Mouse (Mus musculus) hindbrain, embryonic 11.5 days (tissue): ENCODE data around the gene Tmem74b. TPM values are rescaled to one million over a fixed set of nuclear protein-coding genes. Genes with fewer than 3 reads are reported as not detected.

Source experiments
- ATAC-seq: fragments of 200-750 bp; cut with Nextera tagmentation; 2 replicates; pipeline ENCODE4 v1.8.0; 2017; ENCODE audit warnings: mild to moderate bottlenecking, moderate TSS enrichment, moderate library complexity; ENCODE audit not compliant: low FRiP score
- DNase-seq: peaks from one replicate; pipeline ENCODE4 v3.0.0-alpha.2; 2015; ENCODE audit warnings: low spot score
- H3K27ac ChIP-seq: fragments of 300-500 bp; sonication (generic); 2 replicates; pipeline ENCODE4 v1.5.1; 2014; ENCODE audit warnings: mild to moderate bottlenecking, low read depth, low read length
- H3K27me3 ChIP-seq: fragments of 300-500 bp; sonication (generic); 2 replicates; pipeline ENCODE4 v1.6.1; 2014; ENCODE audit warnings: mild to moderate bottlenecking, low read length, moderate library complexity, mixed read lengths; ENCODE audit not compliant: control insufficient read depth, insufficient read depth
- H3K36me3 ChIP-seq: fragments of 300-500 bp; sonication (generic); 2 replicates; pipeline ENCODE4 v1.6.1; 2014; ENCODE audit warnings: mild to moderate bottlenecking, low read length, moderate library complexity, mixed read lengths; ENCODE audit not compliant: control insufficient read depth, insufficient read depth
- H3K4me1 ChIP-seq: fragments of 300-500 bp; sonication (generic); replicated peaks from 2 replicates; pipeline ENCODE4 v1.6.1; 2014; ENCODE audit warnings: low read length, mixed read lengths; ENCODE audit not compliant: control insufficient read depth, insufficient read depth
- H3K4me2 ChIP-seq: fragments of 300-500 bp; sonication (generic); replicated peaks from 2 replicates; pipeline ENCODE4 v1.6.1; 2014; ENCODE audit warnings: mild to moderate bottlenecking, low read depth, low read length
- H3K4me3 ChIP-seq: fragments of 300-500 bp; sonication (generic); 2 replicates; pipeline ENCODE4 v1.5.1; 2014; ENCODE audit warnings: low read depth, low read length
- H3K9ac ChIP-seq: fragments of 300-500 bp; sonication (generic); 2 replicates; pipeline ENCODE4 v1.6.1; 2014; ENCODE audit warnings: low read depth, low read length
- H3K9me3 ChIP-seq: fragments of 300-500 bp; sonication (generic); 2 replicates; pipeline ENCODE4 v1.6.1; 2016; ENCODE audit warnings: low read length; ENCODE audit not compliant: control insufficient read depth
- WGBS: fragments of 180-500 bp; shearing (Covaris S2); extraction: QIAGEN DNeasy Blood & Tissue Kit; methylation state at CpG from one replicate; pipeline ENCODE4 v1.1.7; 2014; 5-methylcytosine and 5-hydroxymethylcytosine counted together
- polyA plus RNA-seq: library from polyadenylated mRNA; unstranded; fragments of >200 nt; fragmentation: Nextera tagmentation; extraction: Ambion mirVana; gene quantifications from 2 replicates; pipeline ENCODE4 v1.2.1, GENCODE M21; 2014

The Tmem74b gene
- polyA plus RNA-seq, 1 experiment from 2014 or later, result 4.3 TPM

DNA sequence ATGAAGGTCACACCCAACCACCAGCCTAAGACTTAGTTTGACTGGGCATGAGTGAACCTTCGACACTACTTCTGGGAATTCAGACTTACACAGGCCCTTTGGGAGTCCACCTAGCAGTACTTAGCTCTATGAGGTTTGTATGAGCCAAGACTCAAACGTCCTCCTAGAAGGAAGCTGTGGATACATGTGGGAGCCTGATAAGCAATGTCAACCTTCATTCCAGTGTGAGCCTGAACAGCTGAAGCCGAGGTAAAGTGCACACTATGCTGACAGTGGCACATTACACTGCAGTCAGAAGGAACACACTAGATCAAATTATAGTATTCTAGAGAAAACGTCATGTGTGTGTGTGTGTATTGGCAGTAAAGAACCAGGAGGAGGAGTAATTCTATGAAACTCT lies 36.7 kb downstream of the Tmem74b start:
- DNase-seq (no peak), ATAC-seq (no peak)
- Histone ChIP-seq H3K9ac (no peak overlapping the region), H3K36me3 (0 out of 2 replicates have a peak, but pooled peaks cover 5% of the 10 kb centered on the region), H3K9me3 (no peaks in the 10 kb centered on the region), H3K4me2 (no peak overlapping the region), H3K4me1 (no peaks in the 10 kb centered on the region; the same call in 1 of the 2 replicates), H3K27ac (no peak overlapping the region), H3K27me3 (no peaks in the 10 kb centered on the region), H3K4me3 (no peak overlapping the region)
- 88% methylated on average over 4 of the region's 4 CpGs for WGBS

DNA sequence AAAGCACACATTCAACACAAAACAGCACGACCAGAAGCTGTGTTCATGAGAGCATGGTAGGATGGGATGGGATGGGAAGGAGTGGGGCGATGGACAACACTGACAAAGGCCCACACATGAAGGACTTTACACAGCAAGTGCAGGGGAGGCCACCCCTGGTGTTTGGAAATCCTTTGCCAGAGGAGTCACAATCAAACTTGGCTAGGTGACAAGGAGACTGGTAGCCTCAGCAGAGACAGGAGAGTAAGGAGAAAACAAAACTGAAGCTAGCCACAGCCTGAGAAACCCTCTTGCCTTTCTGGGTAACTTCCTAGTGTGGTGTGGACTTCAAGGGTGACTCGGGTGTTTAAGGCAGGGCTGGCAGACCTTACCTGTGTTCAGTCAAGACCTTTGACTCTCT lies 37.3 kb downstream of the Tmem74b start:
- 91% methylated on average over 3 of the region's 3 CpGs for WGBS
- no peak overlapping the region for H3K27ac ChIP-seq
- H3K9ac ChIP-seq, result no peak overlapping the region
- no peak overlapping the region for H3K4me3 ChIP-seq
- no peaks in the 10 kb centered on the region; the same call in 1 of the 2 replicates for H3K4me1 ChIP-seq
- H3K9me3 ChIP-seq, result no peaks in the 10 kb centered on the region
- ATAC-seq (no peak), DNase-seq (no peak)
- no peak overlapping the region for H3K4me2 ChIP-seq
- H3K27me3 ChIP-seq, result no peaks in the 10 kb centered on the region
- H3K36me3 ChIP-seq, result 0 out of 2 replicates have a peak, but pooled peaks cover 2% of the 10 kb centered on the region

DNA sequence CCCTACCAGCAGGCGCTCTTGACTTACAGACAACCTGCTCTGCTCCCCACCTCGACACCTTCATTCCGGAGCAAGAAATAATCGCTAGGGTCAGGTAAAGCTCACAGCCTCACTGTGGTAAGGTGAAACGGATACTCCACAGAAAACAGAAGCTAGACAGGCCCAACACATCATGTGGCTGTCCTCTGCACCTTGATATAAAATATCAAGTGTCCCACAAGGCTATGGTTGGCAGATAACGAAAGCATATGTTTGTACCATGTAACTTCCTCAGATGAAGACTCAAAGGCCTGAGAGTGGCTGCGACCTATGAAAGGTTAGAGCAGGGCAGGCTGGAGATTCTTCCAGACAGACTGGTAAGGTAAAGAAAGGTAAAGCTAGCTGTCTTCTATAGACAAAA lies 37.7 kb downstream of the Tmem74b start:
- no peak overlapping the region for H3K4me2 ChIP-seq
- 91% methylated on average over 7 of the region's 7 CpGs for WGBS

DNA sequence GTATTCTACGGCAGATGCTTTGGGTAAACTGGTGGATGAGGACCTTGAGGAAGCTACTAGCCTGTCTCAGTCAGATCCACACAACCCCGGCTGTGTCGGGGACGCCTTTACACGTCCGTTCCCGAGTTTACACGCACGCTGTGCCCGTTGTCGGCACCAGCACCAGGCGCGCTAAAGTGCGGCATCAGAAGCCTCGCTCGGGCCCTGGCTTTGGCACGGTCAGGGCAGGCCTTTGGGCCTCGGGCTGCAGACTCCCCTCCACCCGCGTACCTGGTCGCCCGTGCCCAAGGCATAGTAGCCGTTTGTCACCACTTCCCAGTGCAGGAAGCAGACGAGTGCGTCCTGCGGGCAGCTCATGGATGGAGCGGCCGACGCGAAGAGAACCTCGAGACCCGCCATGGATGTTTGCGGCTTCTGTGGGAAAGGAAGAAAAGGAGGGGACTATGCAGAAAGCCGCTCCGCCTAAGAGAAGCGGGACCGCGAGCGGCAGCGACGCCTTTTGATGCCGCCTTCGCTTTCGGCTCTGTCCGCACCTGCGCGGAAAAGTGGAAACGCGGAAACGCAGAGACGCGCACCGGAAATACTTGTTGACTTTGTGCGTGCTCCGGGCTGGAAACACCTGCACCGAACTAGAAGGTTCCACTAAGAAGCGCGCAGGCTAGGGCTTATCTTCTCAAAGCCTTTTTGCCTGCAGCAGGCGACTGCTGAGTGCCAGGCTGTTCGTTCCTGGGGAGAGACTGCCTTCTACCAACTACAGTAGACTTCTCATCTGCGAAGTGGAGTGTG lies 39.1 kb downstream of the Tmem74b start:
- Histone ChIP-seq H3K9ac (peak overlapping the region; percentile 75), H3K27me3 (no peaks in the 10 kb centered on the region), H3K4me2 (peak overlapping the region; percentile 79), H3K9me3 (no peaks in the 10 kb centered on the region), H3K36me3 (no peaks in the 10 kb centered on the region), H3K4me3 (peak overlapping the region; percentile 92), H3K4me1 (no peaks in the 10 kb centered on the region; the same call in 1 of the 2 replicates), H3K27ac (peak overlapping the region; percentile 43)
- WGBS, result under 1% methylated on average over 61 of the region's 61 CpGs
- DNase-seq, result peak; percentile 90
- peak; percentile 89 for ATAC-seq

More for the DNA sequence above, 37.7 kb downstream of the Tmem74b start:
- no peak overlapping the region for H3K4me3 ChIP-seq
- no peak overlapping the region for H3K27ac ChIP-seq
- H3K9ac ChIP-seq, result no peak overlapping the region
- no peaks in the 10 kb centered on the region; the same call in 1 of the 2 replicates for H3K4me1 ChIP-seq
- H3K27me3 ChIP-seq, result no peaks in the 10 kb centered on the region
- H3K36me3 ChIP-seq, result no peaks in the 10 kb centered on the region
- no peaks in the 10 kb centered on the region for H3K9me3 ChIP-seq
- ATAC-seq (no peak), DNase-seq (no peak)

DNA sequence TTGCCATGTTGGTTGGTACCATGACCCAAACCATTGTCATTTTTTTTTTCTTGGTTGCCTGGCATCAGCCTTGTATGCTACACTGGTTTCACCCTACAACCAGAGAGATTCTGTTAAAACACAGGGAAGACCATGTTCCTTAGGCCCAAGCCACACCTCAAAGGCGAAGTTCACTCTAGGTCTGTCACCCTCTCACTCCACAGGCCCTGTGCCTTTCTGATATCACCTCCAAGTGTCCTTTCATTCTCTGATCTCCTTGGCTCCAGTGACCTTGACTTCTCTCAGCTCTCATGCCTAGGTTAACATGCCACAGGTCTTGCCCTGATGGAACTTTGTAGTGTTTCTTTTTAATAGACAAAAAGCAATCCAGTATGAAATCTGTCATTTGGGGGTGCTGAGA lies 40.3 kb downstream of the Tmem74b start:
- no peaks in the 10 kb centered on the region for H3K36me3 ChIP-seq
- H3K27ac ChIP-seq, result no peak overlapping the region
- ATAC-seq (no peak), DNase-seq (no peak)
- H3K9ac ChIP-seq, result no peak overlapping the region
- no peaks in the 10 kb centered on the region; the same call in 1 of the 2 replicates for H3K4me1 ChIP-seq
- H3K4me3 ChIP-seq, result no peak overlapping the region
- H3K9me3 ChIP-seq, result no peaks in the 10 kb centered on the region
- H3K27me3 ChIP-seq, result no peaks in the 10 kb centered on the region
- WGBS, result 95% methylated on average over 1 of the region's 1 CpGs
- no peak overlapping the region for H3K4me2 ChIP-seq

DNA sequence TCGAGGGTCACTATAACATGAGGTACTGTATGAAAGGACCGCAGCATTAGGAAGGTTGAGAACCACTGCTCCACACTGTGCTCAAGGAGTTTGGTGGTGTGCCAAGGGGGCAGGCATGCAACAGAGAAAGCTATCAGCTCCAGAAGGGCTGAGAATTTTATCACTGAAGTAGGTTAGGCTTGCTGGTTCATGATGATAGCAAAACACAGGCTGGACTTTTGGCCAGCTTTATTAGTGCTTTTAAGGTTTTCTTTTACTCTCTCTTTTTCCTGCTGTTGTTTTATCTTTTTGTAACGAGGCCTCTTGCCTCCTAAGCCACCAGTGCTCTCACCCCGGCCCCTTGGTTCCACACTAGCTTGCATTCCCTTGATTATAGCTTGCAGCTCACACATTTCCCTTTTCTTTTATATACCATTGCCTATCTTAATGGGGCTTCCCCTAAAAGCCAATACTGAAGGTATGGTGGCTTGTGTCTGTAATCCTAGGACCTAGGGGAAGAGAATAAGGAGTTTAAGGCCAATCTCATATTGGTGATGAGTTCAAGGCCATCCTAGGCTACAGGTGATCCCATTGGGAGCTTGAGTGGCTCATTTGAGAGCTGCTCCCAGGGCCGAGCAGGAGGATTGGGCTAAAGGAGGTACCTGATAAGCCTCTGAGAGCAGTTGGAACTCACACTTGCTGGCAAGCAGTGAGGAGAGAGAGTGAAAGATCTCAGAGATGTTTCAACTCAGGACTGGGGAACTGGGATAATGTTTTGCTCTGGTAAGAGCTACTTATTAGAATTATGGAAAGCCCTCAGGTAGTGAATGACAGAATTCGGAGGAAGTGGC lies 41.3 kb downstream of the Tmem74b start:
- no peak overlapping the region for H3K9ac ChIP-seq
- H3K4me3 ChIP-seq, result no peak overlapping the region
- H3K4me2 ChIP-seq, result no peak overlapping the region
- no peak for ATAC-seq
- no peak for DNase-seq
- no peaks in the 10 kb centered on the region for H3K36me3 ChIP-seq
- H3K27ac ChIP-seq, result no peak overlapping the region
- WGBS, result 69% methylated on average over 6 of the region's 6 CpGs
- no peaks in the 10 kb centered on the region for H3K9me3 ChIP-seq
- H3K4me1 ChIP-seq, result no peaks in the 10 kb centered on the region; the same call in 1 of the 2 replicates
- H3K27me3 ChIP-seq, result 0 out of 2 replicates have a peak, but pooled peaks cover 2% of the 10 kb centered on the region

DNA sequence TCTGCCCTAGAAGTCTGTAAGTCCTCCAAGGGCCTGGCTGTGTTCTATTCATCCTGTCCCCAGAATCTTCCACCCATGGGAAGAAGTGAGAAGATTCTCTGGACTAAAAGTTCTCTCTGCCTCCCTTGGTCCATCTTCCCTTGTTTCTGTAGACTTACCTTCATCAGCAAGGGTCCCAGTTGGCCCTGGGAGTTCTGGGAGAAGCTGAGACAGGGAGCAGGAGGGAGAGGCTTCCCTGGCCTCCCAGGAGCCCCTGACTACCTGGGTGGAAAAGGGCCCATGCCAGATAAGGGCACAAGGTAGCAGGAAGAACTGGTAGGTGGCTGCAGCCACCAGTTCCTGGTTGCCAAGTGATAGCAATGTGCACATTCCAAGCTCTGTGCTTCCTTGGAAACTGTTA lies 42.0 kb downstream of the Tmem74b start, which contains the start of gene Psmf1:
Gene Psmf1 (minus strand): TSS at position 342 of the 400 bp plus-strand sequence.
- H3K27me3 ChIP-seq, result 0 out of 2 replicates have a peak, but pooled peaks cover 2% of the 10 kb centered on the region
- no peak for ATAC-seq
- no peaks in the 10 kb centered on the region for H3K9me3 ChIP-seq
- H3K36me3 ChIP-seq, result no peaks in the 10 kb centered on the region
- H3K4me2 ChIP-seq, result no peak within 1 kb of the TSS
- H3K27ac ChIP-seq, result no peak within 1 kb of the TSS
- no peak within 1 kb of the TSS for H3K4me3 ChIP-seq
- no peak for DNase-seq
- no peak within 1 kb of the TSS for H3K9ac ChIP-seq
- H3K4me1 ChIP-seq, result no peaks in the 10 kb centered on the region; the same call in 1 of the 2 replicates

DNA sequence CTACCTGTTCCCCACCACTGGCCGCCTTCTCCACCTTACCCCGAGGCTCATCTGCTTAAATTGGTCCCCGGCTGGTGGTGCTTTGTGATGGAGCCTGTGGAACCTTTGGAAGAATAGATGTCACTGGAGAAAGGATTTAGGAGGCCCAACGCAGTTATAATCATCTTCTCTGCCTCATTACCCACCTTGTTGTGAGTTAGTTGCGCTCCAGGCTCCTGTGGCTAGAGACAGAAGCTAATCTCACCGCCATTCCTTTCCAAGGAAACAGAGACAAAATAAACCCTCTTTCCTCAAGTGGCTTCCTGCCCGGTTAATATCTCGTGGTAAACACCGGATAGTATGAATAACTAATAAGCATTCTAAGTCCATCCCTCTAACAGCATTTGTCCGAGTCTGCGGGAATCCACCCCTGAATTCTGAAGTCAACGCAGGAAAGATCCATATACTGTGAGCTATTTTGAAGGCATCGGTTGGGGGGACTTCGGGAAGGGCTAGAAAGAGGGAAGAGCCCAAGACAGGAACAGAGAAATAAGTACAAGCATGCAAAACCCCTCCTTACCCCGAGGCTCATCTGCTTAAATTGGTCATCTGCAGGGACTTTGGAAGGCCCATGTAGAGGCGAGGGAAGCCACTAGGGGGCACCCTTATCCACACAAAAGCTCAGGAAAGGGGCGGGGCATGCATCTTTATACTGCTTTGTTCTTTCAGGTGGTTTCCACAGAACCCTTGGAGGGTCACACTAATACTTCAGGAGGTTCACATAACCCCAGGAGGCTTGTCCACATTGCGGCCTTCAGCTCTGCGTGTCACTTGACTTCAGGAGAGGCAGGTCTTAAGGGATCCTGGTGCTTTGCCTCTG lies 46.3 kb downstream of the Tmem74b start:
- 0 out of 2 replicates have a peak, but pooled peaks cover 2% of the 10 kb centered on the region for H3K27me3 ChIP-seq
- no peak overlapping the region for H3K4me2 ChIP-seq
- H3K9me3 ChIP-seq, result no peaks in the 10 kb centered on the region
- DNase-seq, result peak; percentile 93
- 34% methylated on average over 19 of the region's 19 CpGs for WGBS
- no peak overlapping the region for H3K4me3 ChIP-seq
- H3K9ac ChIP-seq, result no peak overlapping the region
- no peak overlapping the region for H3K27ac ChIP-seq
- H3K4me1 ChIP-seq, result no peaks in the 10 kb centered on the region
- H3K36me3 ChIP-seq, result no peaks in the 10 kb centered on the region
- peak; percentile 88 for ATAC-seq
